Mouse (Mus musculus) adrenal gland, adult 18-20 months (tissue): ENCODE measurements around the gene Riox1. TPM values are rescaled to one million over a fixed set of nuclear protein-coding genes. Genes with fewer than 3 reads are reported as not detected.
A peak's percentile ranks its signal among the peaks of the same experiment; 100 is the strongest.
"Not testable (repeated sequence)": the region's sequence is repeated elsewhere in the genome, so short reads cannot be mapped to it uniquely, and the experiment has no call there.

Source experiments
- DNase-seq, 2 experiments: peaks; one replicate each; pipeline ENCODE4 v3.0.0; 2021 to 2022; ENCODE audit warnings: low spot score in 2 of 2
- long read RNA-seq, 2 experiments: library from polyadenylated mRNA; stranded (forward); transcript quantifications; one replicate each; pipeline ENCODE4 v2.0.0; 2021
- total RNA-seq, 2 experiments: library from RNA; stranded (reverse); gene quantifications; 1 replicate in 1 of 2; 2 replicates in 1 of 2; pipeline ENCODE4 v1.2.3; 2021

Riox1 gene
- 10 to 100 TPM; 15.2 to 16.4 TPM for total RNA-seq
- long read RNA-seq, experiment 1, transcript Riox1-201 (1 exons, 2,344 nt) = major isoform, 42 of 42 reads
- long read RNA-seq, experiment 1, partial matches to known transcripts = 0 of 42 reads
- long read RNA-seq, experiment 1, other reads (novel, unspliced or antisense) = 0 of 42 reads
- long read RNA-seq, experiment 2, transcript Riox1-201 (1 exons, 2,344 nt) = major isoform, 103 of 103 reads
- long read RNA-seq, experiment 2, partial matches to known transcripts = 0 of 103 reads
- long read RNA-seq, experiment 2, other reads (novel, unspliced or antisense) = 0 of 103 reads

DNA sequence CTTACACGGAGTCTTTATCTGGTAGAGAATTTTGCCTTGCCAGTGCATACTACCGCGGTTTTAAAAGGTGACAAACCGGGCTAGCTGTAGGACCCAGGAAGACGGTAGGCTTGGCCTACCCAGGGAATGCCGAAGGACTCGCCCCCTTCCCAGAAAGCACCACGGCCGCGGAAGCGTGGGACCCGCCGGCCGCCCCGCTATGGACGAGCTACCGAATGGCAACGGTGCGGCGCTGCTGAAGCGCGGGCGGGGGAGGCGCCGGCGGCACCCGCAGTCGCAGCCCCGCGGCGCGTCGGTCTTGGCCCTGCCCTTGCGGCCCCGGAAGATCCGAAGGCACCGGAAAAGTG lies at the start of gene Riox1:
Gene Riox1 (plus strand): TSS at position 116 of the 347 bp plus-strand sequence.
- DNase-seq = peak; percentile 80 to 82

DNA sequence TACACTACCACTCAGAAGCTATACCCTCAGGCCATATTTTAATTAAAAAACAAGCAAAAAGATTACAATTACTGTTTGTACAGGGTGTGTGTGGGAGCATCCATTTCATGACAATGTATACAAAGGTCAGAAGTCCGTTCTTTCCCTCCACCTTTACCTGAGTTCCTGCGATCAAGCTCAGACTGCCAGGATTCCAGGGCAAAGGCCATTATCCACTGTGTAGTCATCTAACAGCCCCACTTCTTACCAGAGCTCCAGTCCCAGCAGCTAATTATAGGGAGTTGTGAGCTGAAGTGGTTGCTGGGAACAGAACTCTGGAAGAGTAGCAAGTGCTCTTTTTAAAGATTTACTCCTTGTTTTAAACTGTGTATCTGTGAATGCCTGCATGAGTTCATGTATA lies 40.0 kb upstream of the Riox1 start:
- DNase-seq = no peak

DNA sequence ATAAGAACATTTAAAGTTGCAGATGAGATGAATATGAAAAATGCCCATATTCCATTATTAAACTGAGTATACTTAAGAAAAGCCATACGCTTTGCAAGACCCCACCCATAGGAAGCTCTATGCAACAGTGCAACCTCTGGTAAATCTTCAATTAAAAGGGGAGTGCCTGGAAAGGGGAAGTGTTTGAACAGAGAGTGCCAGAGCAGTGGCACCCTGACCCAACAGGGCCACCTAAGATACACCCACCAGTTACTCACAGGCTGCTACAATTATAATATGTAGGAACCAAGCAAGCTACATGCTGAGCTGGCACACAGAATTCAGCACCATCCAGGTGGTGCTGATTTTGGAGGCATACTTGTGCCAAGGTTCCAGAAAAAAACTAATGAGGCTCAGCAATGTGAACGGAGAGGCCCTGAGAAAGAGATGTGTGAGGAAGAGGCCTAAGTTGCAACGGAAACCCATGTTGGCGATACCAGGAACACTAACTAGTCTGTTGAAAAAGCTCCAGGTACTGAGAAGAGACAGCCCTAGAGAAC lies 36.1 kb upstream of the Riox1 start:
- no peak for DNase-seq

DNA sequence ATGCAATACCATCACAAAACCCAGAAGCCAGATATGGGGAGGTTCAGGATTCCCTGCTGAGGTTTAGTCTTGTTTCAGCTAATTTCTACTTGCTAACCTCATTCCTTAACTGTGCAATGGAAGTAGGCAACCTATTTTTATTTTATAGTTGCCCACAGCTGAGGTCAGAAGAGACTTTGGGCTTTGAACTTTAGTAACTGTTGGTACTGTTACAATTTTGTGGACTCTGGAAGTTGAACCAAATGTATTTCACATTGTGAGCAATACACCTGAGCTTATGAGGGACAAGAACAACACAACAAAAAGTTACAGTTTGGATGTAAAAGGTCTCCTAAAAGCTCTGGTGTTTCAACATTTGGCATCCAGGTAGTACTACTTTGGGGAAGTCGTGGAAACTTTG lies 35.6 kb upstream of the Riox1 start:
- DNase-seq = no peak

DNA sequence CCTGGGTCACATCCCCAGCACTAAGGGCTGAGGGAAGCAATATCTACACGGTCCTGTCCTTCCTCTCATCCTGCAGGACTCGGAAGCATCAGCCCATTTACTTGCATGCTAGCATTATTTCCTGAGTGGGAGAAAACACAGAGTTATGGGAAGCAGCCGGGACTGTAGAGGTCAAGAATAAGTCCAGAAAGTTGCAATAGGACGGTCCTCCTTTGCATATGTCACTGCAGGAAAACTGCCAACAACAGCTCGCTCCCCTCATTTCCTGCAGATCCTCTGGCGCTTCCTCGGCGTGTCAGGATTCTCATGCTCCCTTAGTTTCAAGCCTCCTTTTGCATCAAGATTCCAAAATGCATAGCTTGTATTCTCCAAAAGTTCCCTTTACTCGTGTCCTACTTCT lies 33.5 kb upstream of the Riox1 start:
- no peak for DNase-seq

DNA sequence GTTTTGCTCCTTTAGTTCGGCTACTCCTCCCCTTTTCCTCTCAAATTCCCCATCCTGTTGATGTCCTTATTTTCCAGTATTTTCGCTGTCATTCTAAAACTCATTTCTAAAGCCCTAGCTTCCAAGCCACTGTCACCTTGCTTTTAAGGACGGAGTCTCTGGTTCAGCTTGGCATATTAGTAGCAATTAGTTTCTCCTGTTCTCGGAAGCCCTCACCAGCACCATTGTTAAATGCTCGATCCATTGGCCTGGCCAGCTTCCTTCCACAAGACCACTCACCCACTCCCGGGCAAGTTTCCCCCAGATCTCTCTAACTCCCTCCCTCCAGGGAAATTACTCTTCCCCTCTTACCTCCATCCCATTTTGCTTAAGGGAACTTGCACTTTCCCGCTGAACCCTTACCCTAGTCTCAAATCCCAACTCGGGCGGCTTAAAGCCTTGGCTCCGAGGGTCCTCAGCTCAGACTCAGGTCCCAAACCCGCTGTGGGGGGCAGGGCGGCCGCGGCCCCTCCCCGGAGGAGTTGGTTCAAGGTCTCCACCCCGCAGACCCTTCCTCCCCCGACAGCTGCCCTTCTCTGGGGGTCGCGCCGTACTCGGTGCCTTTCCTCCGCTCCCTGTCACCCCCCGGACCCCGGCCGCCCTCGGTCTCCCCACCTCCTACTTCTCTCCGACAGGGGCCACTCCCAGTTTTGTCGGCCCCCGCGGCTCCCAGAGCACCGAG lies 29.5 kb upstream of the Riox1 start:
- peak; percentile 32 to 46 for DNase-seq

DNA sequence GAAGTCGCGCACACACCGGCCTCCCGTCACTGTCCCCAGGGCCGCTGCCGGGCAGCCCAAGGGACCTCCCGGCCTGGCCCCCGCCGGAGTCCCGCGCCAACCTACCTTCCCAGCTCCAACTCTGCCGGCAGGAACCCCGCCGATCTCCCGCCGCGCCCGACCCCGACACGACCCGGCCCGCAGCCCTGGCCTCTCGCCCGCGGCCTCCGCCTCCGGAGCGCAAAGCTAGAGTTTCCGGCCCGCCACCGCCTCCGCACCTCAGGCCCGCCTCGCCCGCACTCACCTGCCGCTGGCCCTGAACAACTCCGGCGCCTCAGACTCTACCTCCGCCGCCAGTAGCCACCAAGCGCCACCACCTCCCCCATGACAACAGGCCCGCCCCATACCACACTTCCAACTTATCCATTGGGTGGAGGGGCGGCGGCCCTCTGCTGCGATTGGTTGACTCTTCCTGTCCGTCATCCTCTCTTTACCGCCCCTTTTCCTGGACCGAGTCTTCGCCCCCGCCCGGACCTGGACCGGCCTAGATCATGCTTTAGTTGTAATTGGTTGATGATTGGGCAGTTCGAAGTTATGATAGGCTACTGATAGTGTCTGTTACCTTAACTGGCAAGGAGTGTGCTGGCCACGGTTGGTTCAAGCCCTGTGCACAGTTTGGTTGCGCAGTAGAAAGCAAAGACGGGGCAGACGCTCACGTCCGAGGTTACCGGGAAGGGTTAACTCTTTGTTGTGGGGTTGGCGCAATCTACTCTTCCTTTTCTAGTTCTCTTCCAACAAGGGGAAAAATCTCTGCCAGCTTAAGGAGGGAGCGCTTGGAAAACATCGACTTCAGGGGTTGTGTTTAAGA lies 28.6 kb upstream of the Riox1 start, which contains the start of gene Numb:
Gene Numb (minus strand): TSS at position 400 of the 847 bp plus-strand sequence.
- DNase-seq = peak; percentile 91 to 94

DNA sequence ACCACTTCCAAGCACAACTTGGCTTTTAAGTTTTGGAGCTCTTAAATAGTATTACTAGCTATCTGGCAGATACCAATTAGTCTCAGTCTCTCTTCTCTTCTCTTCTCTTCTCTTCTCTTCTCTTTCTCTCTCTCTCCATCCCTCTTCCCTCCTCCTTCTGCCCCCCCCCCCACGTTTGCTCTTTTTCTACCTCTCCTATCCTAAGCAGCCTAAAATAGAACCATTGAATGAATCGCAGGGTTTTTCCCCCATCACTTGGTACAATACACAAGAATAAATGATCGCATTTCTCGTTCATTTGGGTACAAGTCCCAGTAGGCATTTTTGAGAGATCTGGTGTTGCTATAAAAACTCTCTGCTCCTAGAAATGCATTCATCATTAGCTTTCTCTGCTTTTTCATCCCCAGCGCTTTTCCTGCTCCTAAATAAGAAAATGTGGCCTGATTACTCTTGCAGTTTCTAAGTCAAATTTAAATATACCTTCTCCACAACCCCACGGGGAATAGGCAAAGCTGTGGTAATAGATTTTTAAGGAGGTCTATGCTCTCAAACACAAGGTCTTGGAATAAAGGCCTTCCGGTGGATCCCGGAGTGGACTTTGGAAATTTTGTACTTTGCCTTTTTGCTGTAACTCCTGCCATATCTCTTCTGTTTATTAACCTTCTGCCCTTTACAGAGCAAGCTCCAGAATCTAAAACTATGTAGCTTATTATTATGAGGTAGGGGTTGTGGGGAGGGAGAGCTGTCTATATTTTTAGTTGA lies 27.5 kb upstream of the Riox1 start:
- no peak for DNase-seq

DNA sequence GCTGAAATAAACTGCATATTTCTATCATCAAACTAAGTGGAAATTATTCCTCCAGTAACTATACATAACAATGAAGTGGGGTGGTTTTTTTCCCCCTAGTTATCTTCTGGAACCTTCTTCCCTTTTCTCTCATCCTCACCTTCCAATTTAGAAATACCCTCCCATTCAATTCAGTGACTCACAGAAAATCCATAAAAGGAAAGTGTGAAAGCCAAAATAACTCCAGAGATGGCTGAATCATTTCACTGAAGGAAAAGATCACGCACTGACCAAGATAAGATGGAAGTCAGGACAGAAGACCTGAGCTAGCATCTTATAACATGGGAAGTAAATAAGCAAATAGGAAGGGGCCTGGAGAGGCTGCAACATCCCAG lies 26.9 kb upstream of the Riox1 start:
- DNase-seq = no peak

DNA sequence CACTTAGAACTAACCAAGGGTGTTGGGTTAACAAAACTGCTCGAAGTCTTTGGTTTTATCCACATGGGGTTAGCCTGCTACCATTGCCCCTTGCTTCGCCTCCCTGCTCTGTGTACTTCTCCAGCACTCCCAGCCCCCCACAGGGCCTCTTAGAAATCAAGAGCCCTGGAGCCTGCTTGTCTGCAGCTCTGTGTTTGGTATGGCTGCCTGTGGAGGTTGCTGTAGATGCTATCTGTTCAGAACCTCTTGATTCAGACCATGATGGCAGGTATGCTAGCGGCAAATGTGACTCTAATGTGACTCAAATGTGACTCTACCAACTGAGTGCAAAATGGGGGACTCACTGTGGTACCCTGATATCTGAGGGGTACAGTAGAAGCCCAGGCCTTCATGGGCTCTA lies 26.1 kb upstream of the Riox1 start:
- DNase-seq = no peak

DNA sequence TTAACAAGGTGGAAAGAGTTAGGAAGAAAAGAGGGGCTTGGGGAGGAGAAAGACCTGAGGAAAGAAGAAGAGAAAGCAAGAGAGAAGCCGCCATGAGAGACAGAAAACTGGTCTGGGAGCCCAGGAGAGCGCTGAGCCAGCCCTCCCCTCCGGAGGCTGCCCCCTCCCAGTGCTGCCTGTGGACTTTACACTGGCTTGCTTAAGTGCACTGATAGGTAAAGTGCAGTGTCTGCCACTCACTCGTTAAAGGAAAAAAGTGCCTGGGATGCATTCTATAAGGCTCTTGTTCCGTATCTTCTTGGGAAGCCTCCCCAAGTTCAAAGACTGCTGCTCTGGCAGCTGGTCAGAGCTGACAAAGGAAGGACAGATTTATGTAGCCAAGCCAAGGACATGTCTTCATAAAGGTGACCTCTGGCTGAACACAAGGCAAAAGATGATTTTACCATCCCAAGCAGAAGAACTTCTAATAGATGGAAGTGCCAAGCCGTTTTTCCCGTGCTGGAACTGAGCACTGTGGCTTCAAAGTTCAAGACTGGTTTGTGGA lies 25.2 kb upstream of the Riox1 start:
- DNase-seq = no peak

DNA sequence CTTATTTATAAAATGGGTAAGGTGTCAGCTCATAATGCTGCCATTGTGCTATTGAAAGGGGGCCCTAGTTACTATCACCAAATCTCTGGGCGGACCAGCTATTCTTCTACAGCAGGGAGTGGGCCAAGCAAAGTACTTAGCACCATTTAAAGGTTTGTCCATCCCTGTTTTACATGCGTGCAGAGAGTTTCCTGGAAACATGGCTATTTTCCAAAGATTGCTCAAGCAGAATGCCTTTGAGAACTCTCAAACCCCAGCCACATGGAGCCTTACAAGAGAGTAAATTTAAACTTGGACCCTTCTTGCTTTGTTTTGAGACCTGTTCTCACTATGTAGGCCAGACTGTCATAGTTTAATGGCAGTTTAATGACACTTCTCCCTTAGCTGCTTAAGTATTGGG lies 24.3 kb upstream of the Riox1 start:
- no peak for DNase-seq

DNA sequence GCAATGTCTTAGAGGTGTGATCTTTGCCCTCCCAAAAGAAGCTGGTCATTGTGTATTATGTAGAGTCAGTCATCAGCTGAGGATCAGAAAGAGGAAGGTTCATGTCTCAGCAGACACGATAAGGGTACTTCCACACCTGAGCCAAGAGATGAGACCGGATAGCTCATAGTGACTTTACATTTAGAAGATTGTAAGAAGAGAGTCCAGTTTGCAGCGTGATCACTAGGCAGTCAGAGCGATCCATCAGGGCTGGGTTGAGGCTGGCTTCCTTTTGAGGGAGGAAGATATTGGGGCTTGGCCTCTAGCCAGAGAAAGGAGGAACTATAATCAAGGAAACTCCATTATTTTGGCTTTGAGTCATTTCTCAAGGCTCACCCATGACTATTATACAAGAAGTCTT lies 22.7 kb upstream of the Riox1 start:
- no peak for DNase-seq

DNA sequence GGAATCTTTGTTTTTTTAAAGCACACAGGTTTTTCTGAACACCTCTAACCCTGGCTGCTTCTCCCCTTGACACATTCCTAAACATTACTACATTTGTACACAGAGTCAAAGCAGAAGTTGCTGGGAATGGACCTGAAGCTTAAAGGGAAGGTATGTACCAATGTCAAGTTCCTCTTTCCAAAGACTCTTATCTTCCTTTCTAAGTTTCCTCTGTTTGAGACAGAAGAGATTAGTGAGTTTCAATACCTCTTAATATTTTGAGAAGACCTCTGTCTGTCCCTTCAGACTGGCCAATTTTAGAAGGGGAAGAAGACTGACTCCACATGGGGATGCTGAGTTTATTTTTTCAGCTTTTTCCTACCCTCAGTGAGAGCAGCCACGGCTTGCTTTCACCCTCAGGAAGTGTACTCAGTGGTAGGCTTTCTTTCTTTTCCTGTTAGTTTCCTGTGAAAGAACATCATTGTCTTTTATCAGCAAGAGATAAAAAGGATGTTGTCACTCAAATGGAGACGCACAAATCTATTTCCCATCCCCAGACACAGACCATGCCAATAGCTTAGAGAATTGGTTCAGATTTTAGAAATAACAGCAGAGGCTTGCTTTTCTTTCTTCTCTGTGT lies 21.1 kb upstream of the Riox1 start:
- no peak for DNase-seq

DNA sequence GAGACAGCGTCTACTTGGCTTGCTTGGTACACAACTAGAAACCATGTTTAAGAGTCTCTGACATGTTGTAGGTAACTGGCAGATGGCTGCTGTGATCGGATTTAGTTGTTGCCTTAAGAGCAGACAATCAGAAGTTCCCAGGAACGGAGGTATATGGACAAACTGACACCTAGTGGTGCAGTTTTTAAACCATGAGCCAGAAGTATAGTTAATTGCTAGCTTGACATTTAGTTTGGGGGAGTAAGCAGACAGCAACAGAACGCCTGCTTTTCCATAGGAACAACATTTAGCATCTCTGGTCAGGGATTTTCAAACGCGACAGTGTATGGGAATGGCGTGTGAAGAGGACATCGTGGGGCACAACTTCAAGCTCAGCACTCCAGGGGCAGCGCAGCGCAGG lies 12.8 kb upstream of the Riox1 start:
- DNase-seq = no peak

DNA sequence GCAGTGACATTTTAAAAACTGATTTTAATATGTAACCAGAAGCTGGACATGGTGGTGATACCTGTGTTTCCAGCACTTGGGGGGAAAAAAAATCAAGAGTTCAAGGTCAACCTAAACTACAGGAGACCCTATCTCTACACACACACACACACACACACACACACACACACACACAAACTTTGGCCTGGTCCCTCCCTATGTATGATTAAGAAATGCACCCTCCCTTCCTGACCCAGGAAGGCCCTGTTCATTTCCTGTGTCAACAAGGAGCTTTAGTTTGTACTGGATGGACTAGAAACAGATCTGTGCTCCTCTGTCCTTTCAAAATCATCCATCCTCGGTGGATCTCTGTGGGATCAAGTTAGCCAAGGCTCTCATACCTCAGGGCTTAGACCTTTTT lies 11.8 kb upstream of the Riox1 start:
- DNase-seq = not testable (repeated sequence)

DNA sequence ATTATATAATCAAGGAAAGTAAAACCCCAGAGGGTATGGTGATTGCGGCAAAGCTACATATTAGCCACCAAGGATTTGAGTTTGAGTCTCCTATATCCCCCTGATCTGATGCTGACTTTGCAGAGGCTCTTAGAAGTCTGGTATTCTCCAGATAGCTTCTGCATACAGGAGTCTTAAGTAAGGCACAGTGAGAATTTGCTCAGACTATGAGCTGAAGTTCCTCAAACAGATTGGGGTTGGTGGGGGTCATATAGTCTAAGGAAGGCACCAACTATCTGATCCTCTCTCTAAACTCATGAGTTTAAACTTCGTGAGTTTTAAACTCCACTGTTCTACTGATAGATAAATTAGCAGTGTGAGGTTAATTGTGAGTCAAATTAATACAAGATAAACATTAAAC lies 11.1 kb upstream of the Riox1 start:
- no peak for DNase-seq

DNA sequence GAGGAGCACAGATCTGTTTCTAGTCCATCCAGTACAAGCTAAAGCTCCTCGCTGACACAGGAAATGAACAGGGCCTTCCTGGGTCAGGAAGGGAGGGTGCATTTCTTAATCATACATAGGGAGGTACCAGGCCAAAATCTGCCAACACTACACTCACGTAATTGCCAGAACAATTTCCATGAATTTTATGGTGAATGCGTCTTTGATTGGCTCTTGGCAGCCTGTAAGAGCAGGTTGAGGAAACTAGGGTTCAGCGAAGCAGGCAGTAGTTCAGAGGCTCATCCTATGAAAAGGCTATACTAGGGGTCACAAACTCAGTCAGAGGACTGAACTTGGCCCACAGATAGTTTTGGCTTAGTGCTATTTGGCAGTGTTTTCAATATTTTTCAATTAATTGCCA lies 10.4 kb upstream of the Riox1 start:
- no peak for DNase-seq

DNA sequence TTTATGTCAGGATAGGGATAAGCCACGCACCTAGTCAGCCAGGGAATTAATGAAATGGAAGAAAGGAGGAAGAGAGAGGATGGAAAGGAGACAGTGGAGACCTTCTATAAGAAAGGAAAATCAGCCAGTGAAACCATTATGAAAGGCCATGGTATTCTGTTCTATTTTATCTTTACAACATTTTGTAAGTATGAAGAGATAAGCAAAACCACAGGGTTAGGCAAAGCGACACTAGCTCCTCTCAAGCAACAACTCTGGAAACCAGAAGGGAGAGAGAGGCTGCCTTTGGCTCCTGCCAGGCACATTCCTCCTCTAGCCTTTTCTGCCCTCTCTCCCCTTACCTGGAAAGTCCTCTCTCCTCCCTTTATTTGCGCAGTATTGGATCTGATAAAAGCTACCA lies 8.5 kb upstream of the Riox1 start:
- DNase-seq = no peak

DNA sequence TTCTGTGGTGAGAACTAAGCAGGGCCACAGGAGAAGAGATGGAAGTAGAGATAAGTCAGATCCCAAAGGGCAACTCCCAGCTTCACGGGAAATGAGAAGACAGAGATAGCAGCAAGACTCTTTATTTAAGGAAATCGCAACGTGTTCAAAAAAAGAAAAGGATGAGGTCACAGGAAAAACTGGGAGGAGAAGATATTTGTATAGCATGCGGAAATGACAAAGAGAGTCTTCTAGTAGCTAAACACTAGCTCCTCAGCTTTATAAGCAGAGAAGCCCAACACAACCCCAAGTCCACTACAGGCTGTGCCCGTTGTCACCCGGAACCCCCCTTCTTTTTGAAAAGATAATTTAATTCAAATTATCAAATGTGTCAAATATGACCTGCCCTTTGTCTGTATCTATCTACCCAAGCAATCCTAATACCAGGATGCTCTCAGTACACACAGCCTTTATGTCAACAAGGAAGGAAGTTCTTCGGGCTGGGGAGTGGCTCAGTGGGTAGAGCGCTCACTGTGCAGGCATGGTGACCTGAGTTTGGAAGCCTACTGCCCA lies 3.1 kb upstream of the Riox1 start:
- DNase-seq = no peak
